Mouse (Mus musculus): ENCODE measurements around the gene Wdr1.

The Wdr1 gene

GRCm38 (mm10) chr5:38544423-38545415, 18.3 kb downstream of the Wdr1 start:
- DNase-seq (ENCODE audit: low read depth, low spot score) = no peak

DNA sequence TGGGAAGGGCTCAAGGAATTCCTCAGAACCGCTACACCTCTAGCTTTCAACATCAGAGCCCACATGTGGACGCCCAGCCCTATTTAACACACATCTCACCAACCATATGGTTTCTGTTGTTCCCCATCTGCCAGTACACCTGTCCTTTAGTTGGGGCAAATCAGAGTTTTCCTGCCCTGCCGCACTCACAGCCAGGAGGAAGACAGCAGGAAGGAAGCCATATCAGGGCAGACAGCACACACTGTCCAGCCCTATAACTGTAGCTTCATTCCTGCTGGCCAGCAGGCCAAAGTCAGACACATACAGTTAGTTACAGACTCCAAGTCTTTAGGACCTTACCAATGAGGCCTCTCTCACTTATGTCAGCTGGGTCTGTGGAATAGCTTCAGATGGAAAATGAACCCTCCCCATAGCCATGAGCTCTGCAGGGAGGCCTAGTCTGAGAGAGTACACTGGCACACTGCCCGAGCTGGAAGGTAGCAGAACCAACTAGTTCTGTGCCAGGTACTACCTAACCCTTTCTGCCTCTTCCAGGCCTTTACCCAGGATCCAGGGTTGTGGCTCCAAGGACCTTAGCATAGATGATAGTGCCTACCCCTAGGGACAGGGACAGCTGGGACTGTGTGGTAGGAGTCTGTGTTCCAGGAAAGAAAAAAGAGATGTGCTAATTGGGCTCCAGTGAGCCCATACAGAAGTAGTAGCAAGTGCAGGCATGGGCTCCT, 19.4 kb downstream of the Wdr1 start:
- no peak for DNase-seq (ENCODE audit: low read depth, low spot score)

DNA sequence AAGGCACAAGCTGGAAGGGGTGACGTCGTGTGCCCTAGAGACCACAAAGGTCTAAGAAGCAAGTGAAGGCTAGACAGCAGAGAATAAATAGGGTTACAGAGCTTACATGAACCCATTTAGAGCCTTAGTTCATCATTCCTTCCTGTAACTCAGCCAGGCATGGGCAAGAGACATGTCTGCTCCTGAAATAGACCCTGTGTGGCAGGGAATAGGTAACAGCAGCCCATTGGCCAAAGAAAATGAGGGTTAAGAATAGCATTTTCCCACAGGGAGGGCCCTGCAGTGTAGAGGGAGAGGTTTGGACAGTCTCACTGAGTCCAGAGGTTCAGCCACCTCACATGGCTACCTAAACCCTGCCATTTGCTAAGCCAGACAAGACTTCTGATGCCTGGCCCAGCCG, 21.3 kb downstream of the Wdr1 start:
- DNase-seq (ENCODE audit: low read depth, low spot score) = no peak

DNA sequence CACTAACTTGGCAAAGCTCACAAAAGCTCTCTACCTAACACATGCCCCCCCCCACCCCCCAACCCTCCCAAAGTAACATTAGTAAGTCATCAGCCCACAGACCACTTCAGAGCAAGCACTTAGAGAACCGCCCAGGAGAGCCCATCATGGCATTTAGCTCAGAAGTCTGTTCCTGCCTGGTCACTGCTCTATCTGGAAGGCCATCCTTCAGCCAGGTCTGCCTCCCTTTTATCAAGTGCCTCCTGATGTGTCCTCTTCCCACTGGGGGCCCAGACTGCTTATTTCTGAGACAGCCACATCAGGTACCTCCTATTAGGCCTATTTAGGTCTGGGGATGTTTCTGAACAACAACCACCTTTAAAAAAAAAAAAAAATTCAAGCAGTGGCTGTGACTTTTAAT, 22.1 kb downstream of the Wdr1 start:
- DNase-seq (ENCODE audit: low read depth, low spot score) = no peak

GRCm38 (mm10) chr5:38538508-38538907, 24.5 kb downstream of the Wdr1 start:
- no peak for DNase-seq (ENCODE audit: low read depth, low spot score)

GRCm38 (mm10) chr5:38537845-38538244, 25.2 kb downstream of the Wdr1 start:
- no peak for DNase-seq (ENCODE audit: low read depth, low spot score)

- no peak for DNase-seq (ENCODE audit: low read depth, low spot score)
These were observed 26.2 kb downstream of the Wdr1 start for GRCm38 (mm10) chr5:38536822-38537221.

DNA sequence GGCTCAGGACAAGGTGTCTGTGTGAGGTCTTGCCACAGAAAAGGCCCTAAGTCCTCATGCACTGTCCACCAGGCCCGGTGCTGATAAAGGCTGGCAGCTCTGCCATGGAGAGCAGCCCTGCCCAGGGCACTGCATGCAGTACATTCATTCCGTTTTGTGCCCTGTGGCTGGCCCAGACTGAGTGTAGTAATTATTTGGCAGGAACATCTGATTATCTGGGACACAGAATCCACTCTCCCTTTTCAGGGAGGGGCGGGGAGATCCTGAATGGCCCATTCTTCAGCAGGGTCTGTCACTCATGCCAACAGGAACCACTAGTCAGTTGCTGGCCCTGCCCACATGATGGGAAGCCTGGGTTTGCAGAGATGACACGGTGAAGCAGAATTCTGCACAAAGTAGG, 30.9 kb downstream of the Wdr1 start:
- no peak for DNase-seq (ENCODE audit: low read depth, low spot score)

DNA sequence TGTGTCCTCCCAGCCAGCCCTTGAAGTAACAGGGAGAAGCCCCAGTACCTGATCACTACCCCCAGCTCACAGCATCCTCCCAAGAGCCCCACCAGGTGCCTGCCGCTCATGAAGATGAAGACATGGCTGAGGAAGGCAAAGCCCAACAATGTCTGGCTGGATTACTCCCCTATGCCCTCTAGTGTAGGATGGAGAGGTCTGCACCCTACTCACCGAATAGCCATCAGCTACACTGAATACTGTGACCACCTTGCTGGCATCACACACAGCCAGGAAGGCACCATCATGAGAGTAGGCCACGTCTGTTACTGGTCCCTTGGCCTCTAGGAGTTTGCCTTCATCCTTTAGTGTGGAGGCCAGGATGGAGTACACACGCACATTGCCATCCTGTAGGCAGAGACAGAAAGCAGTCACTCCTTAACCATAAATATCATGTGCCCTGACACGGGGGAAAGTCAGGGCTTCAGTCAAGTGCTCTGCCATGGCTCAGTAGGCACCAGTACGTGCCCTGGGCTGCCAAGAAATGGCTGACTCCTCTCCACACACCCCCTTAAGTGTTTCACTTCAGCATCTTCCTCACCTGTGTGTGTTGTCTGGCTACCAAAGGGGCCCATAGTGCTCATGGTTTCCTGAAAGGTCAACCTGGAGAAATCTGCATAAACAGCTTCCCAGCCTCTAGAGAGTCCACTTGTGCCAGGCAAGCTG, 33.1 kb downstream of the Wdr1 start:
- no peak for DNase-seq (ENCODE audit: low read depth, low spot score)

GRCm38 (mm10) chr5:38522977-38523376, 40.0 kb downstream of the Wdr1 start:
- no peak for DNase-seq (ENCODE audit: low read depth, low spot score)

- peak; percentile 45 for DNase-seq (ENCODE audit: low read depth, low spot score)
These were observed 42.2 kb downstream of the Wdr1 start for GRCm38 (mm10) chr5:38520838-38521237.

GRCm38 (mm10) chr5:38516267-38516666, 46.8 kb downstream of the Wdr1 start:
- DNase-seq (ENCODE audit: low read depth, low spot score) = no peak

DNA sequence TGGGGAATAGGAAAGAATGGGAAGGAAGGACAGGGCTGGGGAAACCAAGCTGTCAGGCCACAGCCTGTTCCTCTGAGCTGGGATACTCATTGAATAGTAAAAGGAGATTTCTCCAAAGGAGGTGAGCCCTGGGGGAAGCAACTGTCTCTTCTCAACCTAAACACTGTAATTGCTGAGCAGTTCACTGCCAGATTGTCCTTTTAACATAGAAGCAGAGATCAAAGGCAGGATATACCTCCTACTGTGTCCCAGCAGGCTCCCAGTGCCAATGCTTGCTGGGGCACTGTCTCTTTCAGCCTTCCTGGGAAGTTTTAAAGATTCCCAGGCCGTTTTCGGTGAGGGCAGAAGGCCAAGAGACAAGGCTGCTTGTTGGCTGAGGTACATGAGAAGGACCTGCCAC, 50.0 kb downstream of the Wdr1 start:
- DNase-seq (ENCODE audit: low read depth, low spot score) = no peak

DNA sequence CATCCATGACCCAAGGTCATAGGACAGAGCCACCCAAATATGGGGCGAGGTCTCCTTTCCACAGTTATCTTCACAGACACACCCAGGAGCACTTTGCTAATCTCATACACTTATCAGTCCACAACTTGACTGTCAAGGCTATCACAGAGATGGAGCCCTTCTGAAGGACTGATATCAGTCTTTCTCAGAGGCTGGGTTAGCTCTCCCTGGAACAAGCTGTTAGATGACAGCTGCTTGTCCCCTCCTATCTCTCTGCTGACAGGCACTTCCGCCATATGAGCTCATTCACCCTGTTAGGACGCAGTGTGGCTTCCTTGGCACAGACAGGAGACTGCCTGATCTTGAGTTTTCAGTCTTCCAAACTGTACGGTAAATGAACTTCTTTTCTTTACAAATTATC, 53.5 kb downstream of the Wdr1 start:
- no peak for DNase-seq (ENCODE audit: low read depth, low spot score)

GRCm38 (mm10) chr5:38505435-38505765, 57.6 kb downstream of the Wdr1 start:
- no peak for DNase-seq (ENCODE audit: low read depth, low spot score)

DNA sequence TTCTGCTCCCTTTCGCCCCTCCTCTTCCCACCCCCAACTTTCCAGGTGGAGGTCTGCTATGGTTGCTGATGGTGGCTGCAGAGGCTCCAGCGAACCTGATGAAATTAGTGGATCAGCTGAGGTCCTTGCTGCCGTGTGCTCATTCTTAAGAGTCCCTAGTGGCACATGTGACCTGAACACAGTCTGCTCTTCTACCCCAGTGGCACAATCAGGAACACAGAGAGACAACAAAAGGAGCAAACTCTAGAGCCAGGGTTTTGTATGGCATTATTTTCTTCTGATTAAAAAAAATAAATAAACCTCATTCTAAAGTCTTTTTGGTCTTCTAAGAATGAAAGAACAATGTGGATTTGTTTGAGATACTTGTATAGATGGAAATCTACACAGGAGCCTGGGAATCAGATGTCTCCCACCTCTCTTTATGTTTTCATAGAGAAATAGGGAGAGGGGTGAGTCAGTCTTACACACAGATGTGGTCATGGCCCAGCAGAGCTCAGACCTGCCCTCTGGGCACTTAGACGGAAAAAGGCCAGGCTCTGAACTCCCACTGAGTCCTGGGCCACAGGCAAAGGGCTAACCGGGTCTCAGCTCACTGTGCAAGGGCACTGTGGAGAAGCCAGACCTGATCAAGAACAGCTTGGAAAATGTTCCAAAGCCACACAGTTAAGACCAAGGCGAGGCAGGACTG, 58.1 kb downstream of the Wdr1 start:
- DNase-seq (ENCODE audit: low read depth, low spot score) = no peak

- no peak for DNase-seq (ENCODE audit: low read depth, low spot score)
These were observed 58.9 kb downstream of the Wdr1 start for GRCm38 (mm10) chr5:38504116-38504515.

- DNase-seq (ENCODE audit: low read depth, low spot score) = no peak
These were observed 60.0 kb downstream of the Wdr1 start, which contains the start of gene Slc2a9 for GRCm38 (mm10) chr5:38502992-38503391. Gene Slc2a9 (minus strand): TSS chr5:38503143.

DNA sequence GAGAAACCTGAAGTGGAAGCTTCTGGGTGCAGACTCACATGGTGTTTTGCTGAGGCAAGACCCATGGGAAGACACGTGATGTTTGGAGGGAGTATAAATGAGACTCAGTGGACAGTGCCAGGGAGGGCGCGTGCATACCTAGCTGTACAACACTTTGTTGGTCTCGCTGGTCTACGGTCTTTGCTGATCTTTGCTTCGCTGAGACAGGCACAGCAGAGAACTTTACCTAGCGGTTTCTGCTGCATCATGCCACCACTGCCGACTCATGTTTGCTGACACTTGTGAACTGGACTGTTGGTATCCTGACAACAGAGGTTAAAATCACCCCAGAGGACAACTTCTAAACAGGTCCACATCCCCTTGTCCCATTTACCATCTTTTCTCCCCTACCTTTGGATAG, 63.0 kb downstream of the Wdr1 start:
- no peak for DNase-seq (ENCODE audit: low read depth, low spot score)

GRCm38 (mm10) chr5:38499316-38499811, 63.7 kb downstream of the Wdr1 start:
- no peak for DNase-seq (ENCODE audit: low read depth, low spot score)

- DNase-seq (ENCODE audit: low read depth, low spot score) = no peak
These were observed 64.5 kb downstream of the Wdr1 start for GRCm38 (mm10) chr5:38498479-38498878.
